Mouse (Mus musculus) spleen, postnatal 14 days (tissue): ENCODE data around the gene Sirt4.
A peak's percentile ranks its signal among the peaks of the same experiment; 100 is the strongest.
"Not testable (repeated sequence)": the region's sequence is repeated elsewhere in the genome, so short reads cannot be mapped to it uniquely, and the experiment has no call there.

Experiments
- DNase-seq, 2 experiments: peaks; one replicate each; pipeline ENCODE4 v3.0.0; 2021 to 2022; ENCODE audit warnings: low spot score in 2 of 2

Sirt4 gene

GRCm38 (mm10) chr5:115483947-115484920 lies at the start of gene Sirt4:
Sirt4 (minus strand) TSS chr5:115484725.
- peak; percentile 41 to 66 for DNase-seq

- peak; percentile 44 to 56 for DNase-seq
Observed at GRCm38 (mm10) chr5:115531671-115532270, 47.2 kb upstream of the Sirt4 start.

- no peak for DNase-seq
Observed at GRCm38 (mm10) chr5:115530447-115530809, 45.9 kb upstream of the Sirt4 start.

GRCm38 (mm10) chr5:115529742-115530446 lies 45.4 kb upstream of the Sirt4 start:
- no peak for DNase-seq

GRCm38 (mm10) chr5:115529364-115529741 lies 44.8 kb upstream of the Sirt4 start:
- DNase-seq, result no peak

GRCm38 (mm10) chr5:115528128-115528527 lies 43.6 kb upstream of the Sirt4 start:
- DNase-seq, result no peak

- no peak for DNase-seq
Observed at GRCm38 (mm10) chr5:115526456-115527202, 42.1 kb upstream of the Sirt4 start.

- DNase-seq, result no peak
Observed at GRCm38 (mm10) chr5:115525943-115526342, 41.4 kb upstream of the Sirt4 start.

- DNase-seq, result no peak
Observed at GRCm38 (mm10) chr5:115525416-115525815, 40.9 kb upstream of the Sirt4 start.

- DNase-seq, result no peak
Observed at GRCm38 (mm10) chr5:115524471-115524870, 39.9 kb upstream of the Sirt4 start.

GRCm38 (mm10) chr5:115523971-115524370 lies 39.4 kb upstream of the Sirt4 start:
- DNase-seq, result no peak

GRCm38 (mm10) chr5:115522981-115523499 lies 38.5 kb upstream of the Sirt4 start:
- no peak for DNase-seq

- no peak for DNase-seq
Observed at GRCm38 (mm10) chr5:115522531-115522930, 38.0 kb upstream of the Sirt4 start.

GRCm38 (mm10) chr5:115521553-115522461 lies 37.3 kb upstream of the Sirt4 start:
- DNase-seq, result no peak

GRCm38 (mm10) chr5:115520325-115520869 lies 35.9 kb upstream of the Sirt4 start:
- no peak for DNase-seq

GRCm38 (mm10) chr5:115518214-115518613 lies 33.7 kb upstream of the Sirt4 start:
- not testable (repeated sequence) for DNase-seq

GRCm38 (mm10) chr5:115517501-115517900 lies 33.0 kb upstream of the Sirt4 start:
- no peak for DNase-seq

GRCm38 (mm10) chr5:115516908-115517307 lies 32.4 kb upstream of the Sirt4 start:
- DNase-seq, result no peak

GRCm38 (mm10) chr5:115516081-115516907 lies 31.8 kb upstream of the Sirt4 start:
- no peak for DNase-seq
